Mouse (Mus musculus) CH12.LX (cell line): ENCODE data around the gene Tmed2. TPM values are rescaled to one million over a fixed set of nuclear protein-coding genes. Genes with fewer than 3 reads are reported as not detected.
A peak's percentile ranks its signal among the peaks of the same experiment; 100 is the strongest.
"Not testable (repeated sequence)": the region's sequence is repeated elsewhere in the genome, so short reads cannot be mapped to it uniquely, and the experiment has no call there.

Experiments used
- DNase-seq: peaks from one replicate; pipeline ENCODE4 v3.0.0-alpha.2; 2013; ENCODE audit errors: extremely low read depth
- H3K27ac ChIP-seq: 2 replicates; pipeline ENCODE4 v1.5.1; 2012; ENCODE audit warnings: low read depth, mild to moderate bottlenecking, control low read depth, moderate library complexity; ENCODE audit not compliant: insufficient read depth
- H3K27me3 ChIP-seq: replicated peaks from 2 replicates; pipeline ENCODE3; 2012; ENCODE audit warnings: inconsistent platforms
- H3K36me3 ChIP-seq, 2 experiments: replicated peaks in 1 of 2; 2 replicates each; pipeline versions ENCODE3 to v1.6.1; 2012; ENCODE audit warnings: inconsistent platforms in 1 of 2, low read length in 1 of 2, mild to moderate bottlenecking in 1 of 2, mixed read lengths in 1 of 2, moderate library complexity in 1 of 2; ENCODE audit not compliant: control insufficient read depth in 1 of 2, insufficient read depth in 1 of 2
- H3K4me1 ChIP-seq, 2 experiments: 2 replicates each; pipeline ENCODE4 v1.6.1; 2012; ENCODE audit warnings: inconsistent platforms in 1 of 2, moderate library complexity in 1 of 2; ENCODE audit not compliant: insufficient read depth in 2 of 2, control insufficient read depth in 1 of 2
- H3K4me2 ChIP-seq: 2 replicates; pipeline ENCODE4 v1.6.1; 2012; ENCODE audit warnings: low read depth, mild to moderate bottlenecking, control low read depth; ENCODE audit not compliant: poor library complexity, insufficient read depth, severe bottlenecking
- H3K4me3 ChIP-seq, 3 experiments: fragments of 150-350 bp in 1 of 3; sonication (generic) in 1 of 3; replicated peaks in 1 of 3; 2 replicates each; pipeline versions ENCODE3 to v1.5.1; 2011 to 2012; ENCODE audit warnings: low read depth in 2 of 3, low read length in 2 of 3, mild to moderate bottlenecking in 2 of 3, moderate library complexity in 2 of 3, control low read depth in 1 of 3, improper control_type of control experiment in 1 of 3, inconsistent platforms in 1 of 3, mixed read lengths in 1 of 3; ENCODE audit not compliant: poor library complexity in 1 of 3
- H3K79me2 ChIP-seq: replicated peaks from 2 replicates; pipeline ENCODE4 v1.6.1; 2012; ENCODE audit warnings: mild to moderate bottlenecking, moderate library complexity; ENCODE audit not compliant: control insufficient read depth, poor library complexity, insufficient read depth, severe bottlenecking; ENCODE audit errors: extremely low read depth
- H3K9ac ChIP-seq: 2 replicates; pipeline ENCODE4 v1.6.1; 2012; ENCODE audit warnings: low read depth, mild to moderate bottlenecking, control low read depth, moderate library complexity; ENCODE audit not compliant: insufficient read depth
- H3K9me3 ChIP-seq: replicated peaks from 2 replicates; pipeline ENCODE3; 2012; ENCODE audit warnings: low read length, inconsistent platforms, mixed read lengths
- CHD1 ChIP-seq: IDR thresholded peaks from 2 replicates; pipeline ENCODE4 v1.6.1; 2012; ENCODE audit warnings: low read depth, low read length, improper control_type of control experiment, inconsistent platforms
- CHD2 ChIP-seq: IDR thresholded peaks from 2 replicates; pipeline ENCODE4 v1.6.1; 2011; ENCODE audit warnings: low read length, improper control_type of control experiment
- ELF1 ChIP-seq: IDR thresholded peaks from 2 replicates; pipeline ENCODE4 v1.6.1; 2014; ENCODE audit warnings: low read depth, mild to moderate bottlenecking, inconsistent platforms, low read length, improper control_type of control experiment
- EP300 ChIP-seq: IDR thresholded peaks from 2 replicates; pipeline ENCODE4 v1.6.1; 2011; ENCODE audit warnings: low read length, improper control_type of control experiment
- GABPA ChIP-seq: IDR thresholded peaks from 2 replicates; pipeline ENCODE4 v1.6.1; 2012; ENCODE audit warnings: low read depth, low read length, improper control_type of control experiment, inconsistent platforms; ENCODE audit not compliant: insufficient replicate concordance
- IRF4 ChIP-seq: IDR thresholded peaks from 2 replicates; pipeline ENCODE4 v1.6.1; 2014; ENCODE audit warnings: low read depth, mild to moderate bottlenecking, inconsistent platforms, low read length, improper control_type of control experiment
- JUND ChIP-seq: conservative IDR thresholded peaks from 2 replicates; pipeline ENCODE4 v1.6.1; 2011; ENCODE audit warnings: low read depth, low read length, improper control_type of control experiment
- MEF2A ChIP-seq: IDR thresholded peaks from 2 replicates; pipeline ENCODE4 v1.6.1; 2014; ENCODE audit warnings: low read depth, mild to moderate bottlenecking, inconsistent platforms, low read length, improper control_type of control experiment, borderline replicate concordance
- MXI1 ChIP-seq: IDR thresholded peaks from 2 replicates; pipeline ENCODE4 v1.6.1; 2011; ENCODE audit warnings: mild to moderate bottlenecking, low read depth, low read length, improper control_type of control experiment
- MYC ChIP-seq: IDR thresholded peaks from 2 replicates; pipeline ENCODE4 v1.6.1; 2011; ENCODE audit warnings: low read depth, mild to moderate bottlenecking, improper control_type of control experiment, low read length
- PAX5 ChIP-seq: IDR thresholded peaks from 2 replicates; pipeline ENCODE4 v1.6.1; 2012; ENCODE audit warnings: low read length, inconsistent platforms, mixed read lengths
- POLR2A ChIP-seq: IDR thresholded peaks from 2 replicates; pipeline ENCODE4 v1.6.1; 2011; ENCODE audit warnings: low read depth, mild to moderate bottlenecking, improper control_type of control experiment, low read length
- POLR2AphosphoS2 ChIP-seq: IDR thresholded peaks from 2 replicates; pipeline ENCODE4 v1.6.1; 2011; ENCODE audit warnings: low read depth, low read length, improper control_type of control experiment
- RCOR1 ChIP-seq: conservative IDR thresholded peaks from 2 replicates; pipeline ENCODE4 v1.6.1; 2012; ENCODE audit warnings: low read depth, mild to moderate bottlenecking, inconsistent platforms, low read length, improper control_type of control experiment
- SIN3A ChIP-seq: IDR thresholded peaks from 2 replicates; pipeline ENCODE4 v1.6.1; 2012; ENCODE audit warnings: low read length, improper control_type of control experiment, inconsistent platforms
- TBP ChIP-seq: conservative IDR thresholded peaks from 2 replicates; pipeline ENCODE4 v1.6.1; 2011; ENCODE audit warnings: low read depth, low read length, improper control_type of control experiment
- UBTF ChIP-seq: IDR thresholded peaks from 2 replicates; pipeline ENCODE4 v1.6.1; 2012; ENCODE audit warnings: low read depth, mild to moderate bottlenecking, inconsistent platforms, low read length, improper control_type of control experiment, moderate library complexity
- ZKSCAN1 ChIP-seq: IDR thresholded peaks from 2 replicates; pipeline ENCODE4 v1.6.1; 2012; ENCODE audit warnings: low read depth, inconsistent platforms, low read length, improper control_type of control experiment, borderline replicate concordance
- ZMIZ1 ChIP-seq: IDR thresholded peaks from 2 replicates; pipeline ENCODE4 v1.6.1; 2012; ENCODE audit warnings: low read depth, mild to moderate bottlenecking, inconsistent platforms, low read length, improper control_type of control experiment
- ZNF384 ChIP-seq: IDR thresholded peaks from 2 replicates; pipeline ENCODE4 v1.6.1; 2012; ENCODE audit warnings: low read depth, low read length, improper control_type of control experiment, inconsistent platforms
- dilution Hi-C: fragments of 300-500 bp; cut with MboI; formaldehyde crosslinking; loops from 2 replicates; pipeline ENCODE4 v1.14.3; 2020; ENCODE audit warnings: low sequenced_read_pairs; ENCODE audit not compliant: extremely low pct_unique_long_range_greater_than_20kb, extremely low pct_ligation_motif_present
- in situ Hi-C: fragments of 300-500 bp; cut with MboI; formaldehyde crosslinking; loops from 3 replicates; pipeline ENCODE4 v1.14.3; 2019; ENCODE audit warnings: low sequenced_read_pairs, low pct_ligation_motif_present, low pct_unique_long_range_greater_than_20kb, mixed read lengths
- polyA plus RNA-seq: library from polyadenylated mRNA; unstranded; fragments of >175 nt; gene quantifications from 2 replicates; pipeline ENCODE4 v1.2.1, GENCODE M21; 2012; ENCODE audit warnings: low read depth; ENCODE audit not compliant: insufficient read length
- total RNA-seq, 2 experiments: library from RNA; depleted of rRNA; stranded (reverse); fragments of 300-350 nt in 1 of 2; fragments of >200 nt in 1 of 2; gene quantifications; 2 replicates each; pipeline ENCODE4 v1.2.3; 2012 to 2014

The Tmed2 gene
- total and polyA plus RNA-seq, 3 experiments: 205 to 769 (median 301) TPM

DNA sequence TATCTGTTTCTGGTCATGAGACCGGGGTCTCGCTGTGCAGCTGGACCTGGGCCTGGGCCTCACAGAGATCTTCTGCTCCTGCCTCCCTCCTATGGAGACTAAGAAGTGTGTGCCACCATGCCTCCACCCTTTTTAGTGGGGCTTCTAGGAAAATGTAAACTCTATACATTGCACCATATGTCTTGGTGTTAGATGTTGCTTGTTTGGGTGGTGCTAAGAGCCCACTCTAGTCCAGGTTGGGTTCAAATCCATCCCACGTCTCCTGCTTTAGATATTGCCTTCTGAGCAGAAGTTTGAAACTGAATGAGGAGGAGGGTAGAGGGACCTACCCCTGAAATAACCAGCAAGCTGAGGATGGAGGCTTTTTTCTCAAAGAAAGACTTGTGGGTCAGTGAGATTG lies 52.3 kb downstream of the Tmed2 start:
- H3K9me3 ChIP-seq: no peaks in the 10 kb centered on the region
- no peaks in the 10 kb centered on the region for H3K27me3 ChIP-seq
- no peaks in the 10 kb centered on the region for H3K79me2 ChIP-seq
- 0 out of 2 replicates have a peak overlapping the region, but pooled peaks have one; percentile 6 for H3K27ac ChIP-seq
- no peak overlapping the region for H3K4me3 ChIP-seq
- dilution Hi-C loops: no loop called here
- H3K9ac ChIP-seq: no peak overlapping the region
- H3K36me3 ChIP-seq: peaks cover 65 to 86% of the 10 kb centered on the region in 2 experiments
- TF ChIP-seq ZNF384 (no peak), ZKSCAN1 (no peak), ZMIZ1 (no peak), RCOR1 (no peak), CHD2 (no peak), PAX5 (no peak), ELF1 (no peak), JUND (no peak)
- TF ChIP-seq, all 38 proteins: peak for 0
- no peak for DNase-seq
- in situ Hi-C loops: no loop called here
- no peak overlapping the region for H3K4me2 ChIP-seq
- no peaks in the 10 kb centered on the region for H3K4me1 ChIP-seq

DNA sequence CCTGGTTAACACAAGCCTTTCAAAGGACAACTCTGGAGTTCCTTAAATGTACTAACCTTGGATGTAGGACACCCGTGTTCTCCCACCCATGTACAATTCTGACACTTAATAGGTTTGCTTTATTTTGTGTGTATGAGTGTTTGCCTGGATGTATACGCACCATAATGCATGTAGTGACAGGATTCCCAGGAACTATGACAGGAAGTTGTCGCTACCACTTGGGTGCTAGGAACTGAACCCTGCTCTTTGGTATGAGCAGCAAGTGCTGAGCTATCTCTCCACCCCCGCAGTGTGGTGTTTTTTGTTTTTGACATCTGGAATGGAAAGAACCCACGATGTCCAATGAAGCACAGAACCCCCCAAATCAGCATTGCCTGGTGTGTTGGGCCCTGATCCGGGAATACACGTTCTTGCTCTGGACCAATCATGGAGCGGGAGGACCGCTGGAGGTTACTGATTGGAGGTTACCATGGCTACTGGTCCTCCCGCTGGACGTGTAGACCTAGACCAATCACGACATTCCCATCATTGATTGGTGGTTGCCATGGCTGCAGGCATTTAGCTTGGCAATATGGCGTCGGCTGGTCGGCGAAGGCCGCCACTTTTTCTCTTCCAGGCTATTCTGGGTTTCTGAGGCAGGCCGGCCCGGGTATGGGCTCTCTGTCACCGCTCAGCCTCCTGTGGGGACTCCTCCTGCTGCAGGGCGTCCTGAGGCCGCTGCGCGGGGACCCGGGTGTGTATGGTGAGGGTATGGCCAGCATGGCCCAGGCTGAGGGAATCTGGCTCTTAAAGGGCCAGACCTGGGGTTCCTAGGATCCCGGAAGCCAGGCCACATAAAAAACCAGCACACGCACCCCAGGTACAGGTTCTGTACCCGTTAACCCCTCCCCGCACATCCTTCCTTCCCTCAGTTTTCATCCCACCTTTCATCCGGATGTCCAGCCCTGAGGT lies 58.0 kb downstream of the Tmed2 start:
- Histone ChIP-seq H3K79me2 (no peaks in the 10 kb centered on the region), H3K9ac (no peak overlapping the region), H3K36me3 (peaks cover 29 to 40% of the 10 kb centered on the region in 2 experiments), H3K9me3 (no peaks in the 10 kb centered on the region), H3K4me2 (no peak overlapping the region), H3K4me1 (peaks cover 0 to 3% of the 10 kb centered on the region in 2 experiments; a peak in 1 of 4 replicates)
- no peak for DNase-seq
- dilution Hi-C loops: no loop called here
- TF ChIP-seq PAX5: no peak
- TF ChIP-seq UBTF: no peak
- no peak for TF ChIP-seq TBP
- no peak for TF ChIP-seq MEF2A
- TF ChIP-seq POLR2AphosphoS2: no peak
- TF ChIP-seq CHD1: no peak
- no peak for TF ChIP-seq GABPA
- TF ChIP-seq SIN3A: no peak
- TF ChIP-seq EP300: no peak
- TF ChIP-seq ZMIZ1: no peak
- TF ChIP-seq IRF4: no peak
- TF ChIP-seq MXI1: no peak
- TF ChIP-seq ZKSCAN1: no peak
- no peak for TF ChIP-seq POLR2A
- TF ChIP-seq MYC: no peak
- TF ChIP-seq, all 38 proteins: peak for 0
- in situ Hi-C loops: no loop called here
- Histone ChIP-seq H3K27ac (no peak overlapping the region), H3K27me3 (no peaks in the 10 kb centered on the region), H3K4me3 (no peak overlapping the region)

- H3K4me3 ChIP-seq, dilution Hi-C loops, H3K9ac ChIP-seq, H3K4me2 ChIP-seq, in situ Hi-C loops, DNase-seq, H3K9me3 ChIP-seq, H3K4me1 ChIP-seq, H3K27ac ChIP-seq, H3K27me3 ChIP-seq, H3K79me2 ChIP-seq: not testable (repeated sequence)
- peaks cover 17 to 28% of the 10 kb centered on the region in 2 experiments for H3K36me3 ChIP-seq
These were observed 59.2 kb downstream of the Tmed2 start for GRCm38 (mm10) chr5:124599726-124600125.
